Mouse (Mus musculus) bone marrow, adult 2 months (tissue): ENCODE results near the gene Park7.

ENCODE experiments used
- CTCF ChIP-seq: fragments of 200-500 bp; IDR thresholded peaks from 2 replicates; pipeline ENCODE4 v1.5.1; 2011; ENCODE audit warnings: low read length, control low read depth; ENCODE audit not compliant: control insufficient read depth, insufficient read depth
- POLR2A ChIP-seq: fragments of 200-500 bp; IDR thresholded peaks from 2 replicates; pipeline ENCODE4 v1.6.1; 2011; ENCODE audit warnings: low read depth, mild to moderate bottlenecking, control low read depth, low read length, borderline replicate concordance; ENCODE audit not compliant: control insufficient read depth

GRCm38 (mm10) chr4:150868161-150868560 is 46.1 kb downstream of the Park7 start:
- no peak for TF ChIP-seq CTCF
- no peak for TF ChIP-seq POLR2A
